Mouse (Mus musculus): ENCODE data around the gene Xpot.

Gene Xpot

GRCm38 (mm10) chr10:121622431-121622830, 3.7 kb downstream of the Xpot start:
- no peak for DNase-seq (ENCODE audit: low spot score in 2 of 2)

GRCm38 (mm10) chr10:121615935-121616334, 10.2 kb downstream of the Xpot start:
- DNase-seq (ENCODE audit: low spot score in 2 of 2): no peak

- DNase-seq (ENCODE audit: low spot score in 2 of 2): no peak
Measured at GRCm38 (mm10) chr10:121615146-121615870, 10.8 kb downstream of the Xpot start.

- peak; percentile 67 to 73 for DNase-seq (ENCODE audit: low spot score in 2 of 2)
Measured at GRCm38 (mm10) chr10:121613570-121613969, 12.6 kb downstream of the Xpot start.

- DNase-seq (ENCODE audit: low spot score in 2 of 2): no peak
Measured at GRCm38 (mm10) chr10:121612448-121612847, 13.7 kb downstream of the Xpot start.

DNA sequence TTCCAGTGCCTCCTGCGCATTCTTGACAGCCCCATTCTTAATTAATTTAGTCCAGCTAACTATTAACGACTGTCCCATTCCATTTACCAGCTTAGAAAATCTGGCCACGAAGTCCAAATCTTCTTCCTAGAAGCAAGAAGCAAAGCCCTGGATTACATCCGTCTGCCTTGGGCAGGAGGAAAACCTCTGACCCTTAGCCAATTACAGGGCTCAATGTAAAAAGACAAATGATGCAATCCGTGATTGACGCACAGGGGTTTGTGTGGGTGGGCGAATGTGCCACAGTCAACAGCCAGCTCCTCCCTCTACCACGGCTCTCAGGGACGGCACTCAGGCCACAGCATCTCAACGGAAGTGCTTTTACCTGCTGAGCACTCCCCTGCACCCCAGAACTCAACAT, 14.5 kb downstream of the Xpot start:
- DNase-seq (ENCODE audit: low spot score in 2 of 2): no peak

DNA sequence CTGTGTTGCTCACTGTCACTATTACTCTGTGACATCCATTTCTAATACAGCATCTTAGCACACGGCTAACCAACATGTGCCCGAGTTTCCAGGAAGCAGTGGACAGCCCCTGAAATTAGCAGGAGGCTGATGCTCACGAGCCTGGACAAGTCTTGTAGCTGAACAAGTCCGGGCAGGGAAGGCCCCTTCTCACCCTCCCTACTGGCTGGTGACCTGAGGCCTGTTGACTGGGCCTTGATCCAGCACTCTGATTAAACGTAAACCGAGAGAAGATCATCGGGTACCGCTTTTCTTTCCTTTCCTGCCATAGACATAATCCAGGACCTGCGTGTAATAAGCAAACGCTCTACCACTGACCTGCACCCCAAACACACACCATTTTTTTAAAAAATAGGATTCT, 18.0 kb downstream of the Xpot start:
- no peak for DNase-seq (ENCODE audit: low spot score in 2 of 2)

- no peak for DNase-seq (ENCODE audit: low spot score in 2 of 2)
Measured at GRCm38 (mm10) chr10:121604632-121605344, 21.3 kb downstream of the Xpot start.

DNA sequence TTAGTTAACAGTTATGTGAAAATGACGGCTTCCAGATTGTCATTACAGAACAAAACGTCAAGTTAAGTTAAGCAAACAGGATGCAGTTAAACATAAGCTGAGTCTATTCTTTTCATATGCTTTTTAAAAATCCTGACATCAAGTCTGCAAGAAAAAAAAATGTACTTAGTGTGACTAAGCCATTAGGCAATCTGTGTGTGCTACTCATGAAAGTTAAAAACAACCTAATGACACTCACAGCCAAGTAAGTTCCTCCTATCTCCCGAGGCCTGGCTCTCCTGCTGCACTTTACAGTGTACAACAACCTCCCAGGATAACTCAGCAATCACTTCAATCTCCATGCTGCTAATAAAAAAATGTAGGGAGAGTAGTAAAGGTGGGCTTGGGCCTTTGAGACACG, 22.6 kb downstream of the Xpot start:
- no peak for DNase-seq (ENCODE audit: low spot score in 2 of 2)

DNA sequence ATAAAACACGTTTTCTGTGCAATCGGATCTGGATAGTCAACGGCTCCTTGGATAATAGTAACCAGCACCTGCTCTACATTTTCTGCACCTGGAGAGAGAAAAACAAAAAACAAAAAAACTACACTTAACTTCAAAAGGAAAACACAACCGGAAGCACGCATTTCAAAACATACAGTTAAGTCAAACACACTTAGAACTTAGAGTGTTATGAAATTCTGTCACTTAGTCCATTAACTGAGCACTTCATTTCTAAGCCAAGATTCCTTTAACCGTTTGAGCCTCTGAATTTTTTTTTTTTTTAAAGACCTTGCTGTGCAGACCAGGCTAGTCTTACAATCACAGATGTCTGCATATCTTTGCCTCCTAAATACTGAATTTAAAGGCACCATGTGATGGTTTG, 24.9 kb downstream of the Xpot start:
- no peak for DNase-seq (ENCODE audit: low spot score in 2 of 2)

DNA sequence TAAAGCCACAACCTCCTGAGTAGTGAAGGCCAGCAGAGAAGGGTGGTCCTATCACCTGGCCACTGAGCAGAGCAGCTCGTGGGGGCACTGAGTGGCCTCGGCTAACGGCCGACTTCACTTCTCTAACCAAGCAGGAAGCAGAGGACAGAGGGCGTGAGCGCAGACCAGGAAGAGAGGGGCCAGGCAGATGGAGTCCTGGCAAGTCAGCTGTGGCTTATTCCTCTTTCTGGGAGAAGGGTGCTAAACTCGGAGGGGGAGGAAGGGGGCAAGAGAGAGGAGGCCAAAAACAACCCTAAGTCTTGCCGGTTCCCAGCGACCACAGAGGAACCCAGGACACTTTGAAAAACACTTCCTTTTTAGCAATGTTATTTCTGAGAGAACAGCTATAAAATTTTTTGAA, 29.6 kb downstream of the Xpot start:
- DNase-seq (ENCODE audit: low spot score in 2 of 2): peak in 1 of 2 experiments; percentile 41

- DNase-seq (ENCODE audit: low spot score in 2 of 2): peak; percentile 27 to 64
Measured at GRCm38 (mm10) chr10:121591106-121591505, 35.0 kb downstream of the Xpot start.

DNA sequence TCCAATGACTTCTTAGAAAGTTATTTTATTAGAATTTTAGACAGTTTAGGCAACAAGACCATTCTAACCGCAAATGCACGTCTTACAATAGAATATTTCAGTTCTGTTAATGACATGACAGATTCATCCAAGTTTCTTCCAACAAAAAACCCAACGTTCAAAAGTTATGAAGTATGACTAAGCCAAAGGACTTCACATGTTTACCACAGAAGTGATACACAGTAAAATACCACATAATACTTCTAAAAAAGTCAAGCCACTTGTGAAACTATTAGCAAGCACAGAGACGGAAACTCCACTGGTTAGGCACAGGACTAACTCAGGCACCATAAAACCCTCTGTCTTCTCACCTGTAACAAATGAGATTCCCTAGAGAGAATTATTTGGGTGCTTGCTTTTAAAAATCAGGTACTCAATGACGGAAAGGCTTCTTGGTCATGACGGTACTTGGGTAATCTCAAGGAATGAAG, 38.7 kb downstream of the Xpot start:
- DNase-seq (ENCODE audit: low spot score in 2 of 2): no peak

DNA sequence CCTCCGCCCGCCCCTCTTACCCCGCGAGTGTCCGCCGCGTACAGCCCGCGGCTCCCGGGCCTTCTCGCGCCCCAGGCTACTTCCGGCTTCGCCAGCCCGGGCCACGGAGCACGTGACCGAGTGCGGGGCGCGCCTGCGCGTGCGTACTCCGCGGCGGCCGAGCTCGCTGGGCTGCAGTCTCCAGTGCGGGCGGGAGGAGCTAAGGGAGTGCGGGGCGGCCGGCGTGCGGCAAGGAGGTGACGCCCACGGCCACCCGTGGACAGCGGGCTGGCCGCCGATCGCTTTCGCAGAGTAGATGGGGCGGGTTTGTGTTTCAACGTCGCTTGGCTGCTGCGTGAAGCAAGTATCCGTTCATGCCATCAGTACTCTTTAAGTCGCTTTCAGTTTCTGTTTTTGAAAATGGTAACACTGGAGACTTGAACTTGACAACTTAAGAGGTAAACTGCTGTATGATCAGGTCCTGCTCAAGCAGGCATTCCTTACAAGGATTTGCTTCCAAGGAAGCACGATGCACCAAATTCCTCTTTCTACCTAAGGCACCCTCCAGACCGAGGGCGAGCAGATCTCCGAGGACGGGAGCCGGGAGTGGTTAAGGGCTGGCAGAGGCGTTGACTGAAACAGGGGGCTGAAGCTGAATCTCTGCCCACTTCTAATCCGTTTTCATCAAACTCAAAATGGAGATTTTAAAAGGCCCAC, 39.3 kb downstream of the Xpot start, which contains the start of gene Tbk1:
Gene Tbk1, minus strand, starts transcription at position 113 of the 696 bp plus-strand sequence.
- peak; percentile 93 to 97 for DNase-seq (ENCODE audit: low spot score in 2 of 2)

GRCm38 (mm10) chr10:121585791-121586642, 40.1 kb downstream of the Xpot start:
- DNase-seq (ENCODE audit: low spot score in 2 of 2): peak; percentile 23 to 45

- no peak for DNase-seq (ENCODE audit: low spot score in 2 of 2)
Measured at GRCm38 (mm10) chr10:121585056-121585790, 40.9 kb downstream of the Xpot start.

- DNase-seq (ENCODE audit: low spot score in 2 of 2): no peak
Measured at GRCm38 (mm10) chr10:121584033-121584432, 42.1 kb downstream of the Xpot start.

GRCm38 (mm10) chr10:121583016-121583415, 43.1 kb downstream of the Xpot start:
- no peak for DNase-seq (ENCODE audit: low spot score in 2 of 2)

GRCm38 (mm10) chr10:121582287-121582686, 43.8 kb downstream of the Xpot start:
- DNase-seq (ENCODE audit: low spot score in 2 of 2): no peak

- DNase-seq (ENCODE audit: low spot score in 2 of 2): no peak
Measured at GRCm38 (mm10) chr10:121581405-121581804, 44.7 kb downstream of the Xpot start.

DNA sequence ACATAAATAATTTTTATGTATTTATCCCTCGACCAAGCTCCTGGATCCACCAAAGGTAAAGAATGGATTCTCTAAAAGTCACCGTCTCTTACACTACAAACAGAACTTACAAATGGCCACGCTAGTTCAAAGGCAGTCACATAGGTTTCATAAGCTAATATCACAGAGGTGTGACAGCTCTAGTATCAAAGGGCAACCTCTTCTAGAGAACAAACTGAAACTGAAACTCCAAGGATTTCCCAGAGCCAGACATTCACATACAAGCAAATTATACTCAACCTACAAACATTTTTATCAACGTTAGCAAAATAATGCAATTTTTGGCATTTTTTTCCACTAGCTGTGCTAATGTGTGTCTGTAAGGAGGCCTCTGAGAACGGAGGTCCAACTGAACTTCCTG, 45.8 kb downstream of the Xpot start:
- DNase-seq (ENCODE audit: low spot score in 2 of 2): no peak
